Mouse (Mus musculus): ENCODE data around the gene Pam. TPM values are rescaled to one million over a fixed set of nuclear protein-coding genes. Genes with fewer than 3 reads are reported as not detected.

The Pam gene
- polyA plus RNA-seq, 1 experiment from 2014 or later, result 65.9 TPM

GRCm38 (mm10) chr1:98051039-98051438, 44.4 kb downstream of the Pam start:
- ATAC-seq, result no peak
- no peak for TF ChIP-seq CTCF (IDR thresholded peaks at IDR 0.05; ENCODE audit: low read depth)
- H3K4me3 ChIP-seq (ENCODE audit: low read depth, low read length), result no peak overlapping the region
- H3K36me3 ChIP-seq (ENCODE audit: control insufficient read depth, insufficient read depth), result no peaks in the 10 kb centered on the region
- H3K4me1 ChIP-seq (replicated peaks; ENCODE audit: control insufficient read depth, insufficient read depth, low read length), result no peaks in the 10 kb centered on the region
- H3K9ac ChIP-seq (ENCODE audit: low read depth, low read length), result no peak overlapping the region
- H3K27ac ChIP-seq (ENCODE audit: low read depth, low read length), result no peak overlapping the region
- H3K27me3 ChIP-seq (replicated peaks; ENCODE audit: control insufficient read depth, insufficient read depth, low read length), result no peaks in the 10 kb centered on the region
- no peak overlapping the region for H3K4me2 ChIP-seq (replicated peaks; ENCODE audit: low read depth)
- WGBS, result 53% methylated on average over 3 of the region's 3 CpGs
- H3K9me3 ChIP-seq (ENCODE audit: control insufficient read depth), result no peaks in the 10 kb centered on the region

- Histone ChIP-seq H3K4me3 (ENCODE audit: low read depth, low read length) (no peak overlapping the region), H3K27me3 (replicated peaks; ENCODE audit: control insufficient read depth, insufficient read depth, low read length) (no peaks in the 10 kb centered on the region), H3K27ac (ENCODE audit: low read depth, low read length) (no peak overlapping the region), H3K4me1 (replicated peaks; ENCODE audit: control insufficient read depth, insufficient read depth, low read length) (no peaks in the 10 kb centered on the region), H3K9me3 (ENCODE audit: control insufficient read depth) (no peaks in the 10 kb centered on the region), H3K4me2 (replicated peaks; ENCODE audit: low read depth) (no peak overlapping the region), H3K36me3 (ENCODE audit: control insufficient read depth, insufficient read depth) (no peaks in the 10 kb centered on the region), H3K9ac (ENCODE audit: low read depth, low read length) (no peak overlapping the region)
- no peak for ATAC-seq
- 91% methylated on average over 7 of the region's 7 CpGs for WGBS
- TF ChIP-seq CTCF (IDR thresholded peaks at IDR 0.05; ENCODE audit: low read depth), result no peak
These were observed 45.7 kb downstream of the Pam start for GRCm38 (mm10) chr1:98049756-98050155.

GRCm38 (mm10) chr1:98048218-98048801, 47.1 kb downstream of the Pam start:
- Histone ChIP-seq H3K9ac (ENCODE audit: low read depth, low read length) (no peak overlapping the region), H3K4me1 (replicated peaks; ENCODE audit: control insufficient read depth, insufficient read depth, low read length) (no peaks in the 10 kb centered on the region), H3K27ac (ENCODE audit: low read depth, low read length) (no peak overlapping the region), H3K4me2 (replicated peaks; ENCODE audit: low read depth) (no peak overlapping the region), H3K36me3 (ENCODE audit: control insufficient read depth, insufficient read depth) (no peaks in the 10 kb centered on the region), H3K9me3 (ENCODE audit: control insufficient read depth) (no peaks in the 10 kb centered on the region), H3K4me3 (ENCODE audit: low read depth, low read length) (no peak overlapping the region), H3K27me3 (replicated peaks; ENCODE audit: control insufficient read depth, insufficient read depth, low read length) (no peaks in the 10 kb centered on the region)
- no peak for ATAC-seq
- WGBS, result 47% methylated on average over 5 of the region's 5 CpGs
- no peak for TF ChIP-seq CTCF (IDR thresholded peaks at IDR 0.05; ENCODE audit: low read depth)

- Histone ChIP-seq H3K4me1 (replicated peaks; ENCODE audit: control insufficient read depth, insufficient read depth, low read length) (no peaks in the 10 kb centered on the region), H3K9ac (ENCODE audit: low read depth, low read length) (no peak overlapping the region), H3K4me2 (replicated peaks; ENCODE audit: low read depth) (no peak overlapping the region), H3K4me3 (ENCODE audit: low read depth, low read length) (no peak overlapping the region), H3K9me3 (ENCODE audit: control insufficient read depth) (no peaks in the 10 kb centered on the region), H3K27me3 (replicated peaks; ENCODE audit: control insufficient read depth, insufficient read depth, low read length) (no peaks in the 10 kb centered on the region), H3K36me3 (ENCODE audit: control insufficient read depth, insufficient read depth) (no peaks in the 10 kb centered on the region), H3K27ac (ENCODE audit: low read depth, low read length) (no peak overlapping the region)
- TF ChIP-seq CTCF (IDR thresholded peaks at IDR 0.05; ENCODE audit: low read depth), result peak; percentile 24; the same call in 1 of the 2 replicates
- 23% methylated on average over 10 of the region's 10 CpGs for WGBS
- peak; percentile 73; the same call in 1 of the 2 replicates for ATAC-seq
These were observed 47.9 kb downstream of the Pam start for GRCm38 (mm10) chr1:98047284-98048217.

GRCm38 (mm10) chr1:98042425-98042824, 53.0 kb downstream of the Pam start:
- H3K9ac ChIP-seq (ENCODE audit: low read depth, low read length), result no peak overlapping the region
- TF ChIP-seq CTCF (IDR thresholded peaks at IDR 0.05; ENCODE audit: low read depth), result no peak
- H3K4me3 ChIP-seq (ENCODE audit: low read depth, low read length), result no peak overlapping the region
- no peak overlapping the region for H3K4me2 ChIP-seq (replicated peaks; ENCODE audit: low read depth)
- ATAC-seq, result no peak
- no peaks in the 10 kb centered on the region for H3K4me1 ChIP-seq (replicated peaks; ENCODE audit: control insufficient read depth, insufficient read depth, low read length)
- 88% methylated on average over 2 of the region's 2 CpGs for WGBS
- no peaks in the 10 kb centered on the region for H3K36me3 ChIP-seq (ENCODE audit: control insufficient read depth, insufficient read depth)
- H3K27me3 ChIP-seq (replicated peaks; ENCODE audit: control insufficient read depth, insufficient read depth, low read length), result no peaks in the 10 kb centered on the region
- no peaks in the 10 kb centered on the region for H3K9me3 ChIP-seq (ENCODE audit: control insufficient read depth)
- no peak overlapping the region for H3K27ac ChIP-seq (ENCODE audit: low read depth, low read length)

- H3K4me3 ChIP-seq (ENCODE audit: low read depth, low read length), result no peak overlapping the region
- H3K9me3 ChIP-seq (ENCODE audit: control insufficient read depth), result no peaks in the 10 kb centered on the region
- no peak for TF ChIP-seq CTCF (IDR thresholded peaks at IDR 0.05; ENCODE audit: low read depth)
- no peak for ATAC-seq
- H3K9ac ChIP-seq (ENCODE audit: low read depth, low read length), result no peak overlapping the region
- 69% methylated on average over 3 of the region's 3 CpGs for WGBS
- no peak overlapping the region for H3K4me2 ChIP-seq (replicated peaks; ENCODE audit: low read depth)
- H3K27me3 ChIP-seq (replicated peaks; ENCODE audit: control insufficient read depth, insufficient read depth, low read length), result no peaks in the 10 kb centered on the region
- no peak overlapping the region for H3K27ac ChIP-seq (ENCODE audit: low read depth, low read length)
- no peaks in the 10 kb centered on the region for H3K36me3 ChIP-seq (ENCODE audit: control insufficient read depth, insufficient read depth)
- H3K4me1 ChIP-seq (replicated peaks; ENCODE audit: control insufficient read depth, insufficient read depth, low read length), result no peaks in the 10 kb centered on the region
These were observed 57.2 kb downstream of the Pam start for GRCm38 (mm10) chr1:98038252-98038651.
